Mouse (Mus musculus) WW6 (cell line): ENCODE data around the gene Chst1.

Experiments used
- DNase-seq: peaks from one replicate; pipeline ENCODE4 v3.0.0-alpha.2; 2013; ENCODE audit warnings: low read depth, low spot score

The Chst1 gene

GRCm38 (mm10) chr2:92599487-92600347, at the start of gene Chst1:
Chst1 (plus strand) TSS chr2:92599707.
- DNase-seq, result no peak

DNA sequence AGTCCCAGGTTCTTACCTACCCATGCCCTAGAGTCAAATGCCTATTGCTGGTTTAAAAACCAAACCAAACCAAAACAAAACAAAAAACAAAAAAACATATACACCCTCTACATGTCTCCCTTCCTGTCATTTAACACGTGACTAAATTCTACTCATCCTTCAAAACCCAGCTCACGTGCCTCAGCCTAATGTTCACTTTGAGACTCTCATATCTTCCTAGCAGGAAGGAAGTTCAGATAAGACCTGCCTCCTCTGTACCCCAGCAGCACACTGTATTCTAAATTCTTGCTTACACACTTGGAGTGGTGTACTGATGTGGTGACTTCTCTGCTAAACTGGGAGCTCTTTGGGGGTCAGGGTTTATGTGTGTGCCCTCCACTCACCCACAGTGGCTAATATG, 49.5 kb upstream of the Chst1 start:
- no peak for DNase-seq

- DNase-seq, result no peak
Observed at GRCm38 (mm10) chr2:92554536-92554935, 45.0 kb upstream of the Chst1 start.

DNA sequence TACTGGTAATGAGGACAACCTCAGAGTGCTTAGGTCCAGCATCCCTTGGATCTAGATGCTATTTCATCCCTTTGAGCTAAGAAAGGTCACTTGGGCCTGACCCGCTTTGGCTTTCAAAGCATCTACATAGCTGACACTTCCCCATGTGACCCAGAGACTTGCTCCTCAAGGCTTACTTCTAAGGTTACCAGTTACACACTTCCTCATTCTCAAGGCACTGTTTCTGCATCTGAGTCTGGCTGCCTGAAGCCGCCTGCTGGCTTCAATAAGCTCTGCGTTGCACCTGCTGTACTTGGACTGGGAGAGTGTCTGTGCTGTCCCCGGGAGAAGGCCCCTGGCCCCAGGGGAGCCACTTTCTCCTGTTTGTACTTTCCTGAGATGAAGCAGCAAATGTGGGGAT, 36.6 kb upstream of the Chst1 start:
- DNase-seq, result no peak

DNA sequence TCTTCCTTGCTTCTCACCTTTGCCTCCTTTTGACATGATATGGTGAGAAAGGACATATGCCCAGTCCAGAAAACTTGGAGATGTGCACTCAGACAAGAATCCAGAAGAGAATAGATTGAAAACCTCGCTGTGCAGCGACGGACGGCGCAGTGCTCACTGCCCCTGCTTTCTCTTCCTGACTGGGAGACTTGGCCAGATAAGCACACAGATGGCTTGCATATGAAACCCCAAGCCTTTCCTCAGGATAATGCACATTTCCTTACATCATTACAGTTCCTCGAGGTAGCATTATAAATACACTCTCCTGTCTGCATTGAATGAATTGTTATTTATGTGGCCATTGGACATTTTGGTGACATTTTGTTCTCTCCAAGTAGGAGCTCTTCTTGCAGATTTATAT, 28.9 kb upstream of the Chst1 start:
- DNase-seq, result no peak

DNA sequence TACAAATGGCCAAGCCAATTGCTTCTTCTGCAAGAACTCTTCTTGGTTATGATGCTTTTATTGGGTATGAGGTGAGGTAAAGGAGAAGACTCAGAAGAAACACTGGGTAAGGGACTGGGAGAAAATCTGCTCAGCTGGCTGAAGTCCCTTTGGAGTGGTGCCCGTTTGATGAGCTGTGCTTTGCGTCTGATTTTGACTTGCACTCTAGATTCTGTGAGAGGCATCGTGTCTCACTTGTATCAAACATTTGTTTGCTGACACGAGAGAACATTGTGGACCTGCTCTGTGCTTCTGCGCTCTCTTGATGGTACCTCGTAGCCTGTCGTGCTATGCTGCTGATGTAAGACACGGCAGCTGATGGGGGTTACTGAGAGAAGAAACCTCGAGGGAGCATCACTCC, 21.7 kb upstream of the Chst1 start:
- no peak for DNase-seq

GRCm38 (mm10) chr2:92581302-92581701, 18.2 kb upstream of the Chst1 start:
- no peak for DNase-seq

DNA sequence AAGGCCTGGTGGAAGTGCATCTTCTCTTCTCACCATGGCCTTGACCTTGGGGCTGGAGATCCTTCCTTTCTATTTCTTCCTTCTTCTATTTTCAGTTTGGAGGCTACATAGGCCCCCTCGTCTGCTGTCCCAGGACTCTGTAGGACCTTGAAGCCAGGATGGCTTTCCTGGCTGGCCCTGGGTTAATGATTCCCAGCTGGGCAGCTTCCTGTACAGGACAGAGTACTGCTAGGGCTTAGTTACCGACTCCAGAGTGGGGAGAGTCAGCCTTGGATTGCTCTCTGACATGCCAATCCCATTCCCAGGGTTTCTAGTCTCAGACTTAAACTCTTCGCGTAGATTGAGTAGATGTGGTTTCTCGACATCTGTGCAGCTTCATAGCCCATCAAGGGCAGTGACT, 16.9 kb upstream of the Chst1 start:
- DNase-seq, result no peak

GRCm38 (mm10) chr2:92587806-92588205, 11.7 kb upstream of the Chst1 start:
- DNase-seq, result no peak

DNA sequence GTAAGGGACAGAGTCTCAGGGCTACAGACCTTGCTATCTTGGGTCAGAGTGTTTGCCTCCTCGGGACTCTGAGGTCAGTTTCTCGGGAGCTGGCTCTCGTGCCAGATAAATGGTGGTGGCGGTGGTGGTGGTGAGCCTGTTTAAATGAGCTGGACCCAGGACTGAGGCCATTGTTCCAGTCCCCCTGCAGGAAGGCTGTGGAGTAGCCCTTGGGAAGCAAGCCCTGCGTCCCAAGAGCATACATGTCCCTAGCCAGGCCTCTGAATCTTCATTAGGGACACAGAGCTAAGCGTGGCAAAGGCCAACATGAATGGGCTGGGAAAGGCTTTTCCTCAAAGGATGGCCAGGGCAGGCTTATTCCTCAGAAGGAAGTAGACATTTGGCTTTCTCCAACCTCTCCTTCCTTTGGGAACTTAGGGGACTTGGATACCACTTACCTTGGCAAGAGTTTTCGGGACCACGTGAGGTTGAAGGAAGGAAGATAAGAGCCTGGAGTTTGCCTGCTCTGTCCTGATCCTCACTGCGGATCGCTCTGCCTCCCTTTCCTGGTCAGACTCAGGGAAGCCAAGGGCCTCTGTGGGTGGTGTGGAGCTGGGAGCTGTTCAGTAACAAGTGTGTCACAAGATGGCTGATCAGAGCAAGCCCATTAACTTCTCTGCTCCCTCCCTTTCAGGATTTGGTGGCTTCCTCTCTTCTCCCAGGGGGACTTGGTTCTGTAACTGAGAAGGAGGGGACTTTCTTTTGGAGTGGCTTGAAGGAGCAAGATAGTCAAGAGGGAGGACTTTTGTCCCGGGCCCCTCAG, 4.4 kb upstream of the Chst1 start:
- DNase-seq, result no peak

- DNase-seq, result no peak
Observed at GRCm38 (mm10) chr2:92597291-92597690, 2.2 kb upstream of the Chst1 start.

- DNase-seq, result no peak
Observed at GRCm38 (mm10) chr2:92598941-92599486, 493 bp upstream of the Chst1 start.

DNA sequence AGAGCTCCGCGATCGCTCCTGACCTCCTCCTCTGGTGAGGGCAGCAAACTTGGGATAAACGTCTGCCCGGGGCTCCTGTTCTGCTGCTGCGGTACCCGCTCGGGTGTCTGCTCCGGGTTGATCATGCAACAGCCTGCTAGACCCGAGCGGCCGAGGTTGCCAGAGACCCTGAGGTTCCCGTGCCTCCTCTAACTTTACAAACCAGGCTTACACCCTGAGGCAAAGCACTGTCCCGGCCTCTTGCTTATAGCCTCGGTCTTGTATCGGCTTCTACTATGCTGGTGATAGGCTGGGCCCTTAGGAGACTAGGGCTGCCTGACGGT, 802 bp downstream of the Chst1 start:
- DNase-seq, result no peak

DNA sequence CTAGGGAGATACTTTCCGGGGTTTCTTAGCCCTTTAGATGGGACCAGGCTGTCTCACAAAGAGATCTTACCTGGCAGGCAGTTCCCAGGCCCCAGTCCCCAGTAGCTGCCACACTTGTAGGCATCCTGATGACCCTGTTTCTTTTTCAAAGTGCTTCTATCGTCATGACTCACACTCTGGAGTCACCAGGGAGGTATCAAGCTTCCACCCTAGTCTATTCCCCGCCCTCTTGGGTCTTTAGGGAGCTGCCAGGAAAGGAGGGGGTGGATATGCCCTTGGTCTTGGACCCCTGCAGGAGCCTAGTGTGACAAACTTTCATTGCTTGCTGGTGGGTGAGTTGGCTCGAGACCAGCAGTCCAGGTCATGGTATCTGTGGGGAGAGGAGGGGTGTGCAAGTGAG, 1.7 kb downstream of the Chst1 start:
- no peak for DNase-seq

GRCm38 (mm10) chr2:92602073-92602472, 2.6 kb downstream of the Chst1 start:
- no peak for DNase-seq

- DNase-seq, result no peak
Observed at GRCm38 (mm10) chr2:92603591-92603990, 4.1 kb downstream of the Chst1 start.

- no peak for DNase-seq
Observed at GRCm38 (mm10) chr2:92604565-92604964, 5.1 kb downstream of the Chst1 start.

DNA sequence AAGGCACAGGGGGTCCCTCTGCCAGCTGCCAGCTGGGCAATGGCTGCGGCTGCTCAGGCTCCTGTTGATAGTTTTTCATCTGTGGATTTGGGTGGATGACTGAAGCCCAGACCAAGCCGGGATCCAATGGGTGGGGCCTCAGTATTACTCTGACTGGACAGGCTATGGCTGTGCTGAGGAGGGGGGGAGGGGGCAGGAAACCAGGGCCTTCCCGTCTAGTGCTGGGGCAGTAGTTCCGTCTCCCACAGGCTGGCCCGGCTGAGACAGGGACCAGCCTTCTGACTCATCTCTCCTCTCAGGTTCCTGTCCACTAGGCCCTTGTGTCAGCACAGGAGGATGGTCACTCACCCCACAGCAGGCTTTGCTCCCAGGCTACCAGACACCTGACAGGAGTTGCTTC, 6.5 kb downstream of the Chst1 start:
- no peak for DNase-seq

GRCm38 (mm10) chr2:92607153-92607552, 7.6 kb downstream of the Chst1 start:
- DNase-seq, result no peak

DNA sequence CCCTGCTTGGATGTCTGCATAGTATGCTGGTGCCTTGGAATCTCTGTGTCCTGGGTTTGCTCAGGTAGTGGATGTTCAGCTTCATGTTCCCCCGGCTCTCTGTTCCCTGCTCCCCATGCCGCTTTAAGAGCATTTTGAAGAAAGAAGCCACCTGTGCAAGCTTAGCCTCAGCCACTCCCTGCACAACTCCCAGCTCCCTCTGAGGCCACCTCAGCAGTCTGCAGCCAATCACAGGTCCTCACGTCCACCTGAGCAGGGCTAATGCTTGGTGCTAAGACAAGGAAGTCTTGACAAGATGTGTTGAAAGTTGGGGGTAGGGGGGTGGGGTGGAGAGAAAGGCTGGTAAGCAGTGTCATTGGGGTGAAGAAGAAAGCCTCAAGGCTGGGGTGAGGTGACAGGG, 8.1 kb downstream of the Chst1 start:
- DNase-seq, result no peak

- DNase-seq, result no peak
Observed at GRCm38 (mm10) chr2:92608013-92608619, 8.6 kb downstream of the Chst1 start.

- no peak for DNase-seq
Observed at GRCm38 (mm10) chr2:92608810-92609581, 9.5 kb downstream of the Chst1 start.
